ENCODE assay signal across 8 mouse cellular contexts in genomic region chr9:121403157-121403671, GRCm38 (mm10).
DNase-seq lines count a peak whose midpoint lies in the region; ATAC-seq lines count a peak whose summit lies in the region.

No protein-coding gene starts in this region.

- H3K9ac ChIP-seq in liver, embryonic 11.5 days (ENCODE audit: low read depth, low read length): no peak overlapping the region

- ATAC-seq in liver, embryonic 11.5 days (replicated peaks; ENCODE audit: low FRiP score): peak; percentile 47; the same call in 1 of the 2 replicates

- no peaks in the 10 kb centered on the region for H3K36me3 ChIP-seq in liver, embryonic 11.5 days (ENCODE audit: control insufficient read depth, insufficient read depth, low read length)

- peak; percentile 95 for DNase-seq in heart, adult 11 months
- no peak for DNase-seq in heart, adult 9 months (ENCODE audit: low spot score in 2 of 2)
- peak; percentile 88 for DNase-seq in cerebellum, adult 9-11 months
- DNase-seq in frontal cortex, adult 2 months (ENCODE audit: extremely low spot score in 1 of 2, low spot score in 1 of 2): peak; percentile 86 to 92
- DNase-seq in kidney, postnatal 25 days: peak; percentile 56 to 78
- DNase-seq in liver, embryonic 11.5 days (ENCODE audit: low spot score): no peak
- DNase-seq in retina, postnatal 1 day: peak; percentile 94
- no peak for DNase-seq in spleen, postnatal 14 days (ENCODE audit: low spot score in 2 of 2)

- 57% methylated on average over 16 of the region's 16 CpGs for WGBS in liver, embryonic 11.5 days

- no peaks in the 10 kb centered on the region for H3K27me3 ChIP-seq in liver, embryonic 11.5 days (replicated peaks; ENCODE audit: control insufficient read depth, insufficient read depth, low read length)

- no peaks in the 10 kb centered on the region for H3K9me3 ChIP-seq in liver, embryonic 11.5 days (ENCODE audit: control insufficient read depth, low read length)

- no peak overlapping the region for H3K27ac ChIP-seq in liver, embryonic 11.5 days (ENCODE audit: low read depth, low read length)

- H3K4me1 ChIP-seq in liver, embryonic 11.5 days (replicated peaks; ENCODE audit: control insufficient read depth, insufficient read depth, low read length): no peaks in the 10 kb centered on the region

- 0 out of 2 replicates have a peak overlapping the region, but pooled peaks have one; percentile 1 for H3K4me2 ChIP-seq in liver, embryonic 11.5 days

- no peak overlapping the region for H3K4me3 ChIP-seq in liver, embryonic 11.5 days (ENCODE audit: low read depth, low read length)

Comparison
In these comparisons a context has a peak if more than half of its experiments do, and no peak if none do; other contexts are left out.
1. DNase-seq: peak in heart, adult 11 months (single experiment), cerebellum, adult 9-11 months (single experiment), frontal cortex, adult 2 months (2 of 2), kidney, postnatal 25 days (2 of 2) and retina, postnatal 1 day (single experiment); none in heart, adult 9 months (0 of 2), liver, embryonic 11.5 days (single experiment) and spleen, postnatal 14 days (0 of 2).